Mouse (Mus musculus): ENCODE results near the gene Sf3b2. TPM values are rescaled to one million over a fixed set of nuclear protein-coding genes. Genes with fewer than 3 reads are reported as not detected.

Sf3b2 gene
- total and polyA plus RNA-seq, 3 experiments: 83.1 to 121 (median 103) TPM

DNA sequence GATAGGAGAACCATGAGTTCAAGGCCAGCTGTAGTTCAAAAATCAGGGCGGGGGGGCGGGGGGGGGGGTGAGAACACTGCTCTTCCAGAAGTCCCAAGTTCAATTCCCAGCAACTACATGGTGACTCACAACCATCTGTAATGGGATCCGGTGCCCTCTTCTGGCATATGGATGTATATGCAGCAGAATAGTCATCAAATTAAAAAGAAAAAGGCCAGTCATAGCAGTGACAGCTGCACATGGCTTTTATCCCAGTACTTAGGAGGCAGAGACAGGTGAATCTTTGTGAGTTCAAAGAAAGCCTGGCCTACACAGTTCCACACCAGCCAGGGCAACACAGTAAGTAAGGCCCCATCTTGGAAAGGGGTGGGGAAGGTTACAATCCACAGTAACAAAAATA, 18.1 kb downstream of the Sf3b2 start:
- 100% methylated on average over 3 of the region's 3 CpGs for WGBS
- intact Hi-C loops (cut with DNase I): loop anchor here (5.0 kb wide), 1 partner anchor 110 kb away; no protein-coding TSS in a partner anchor
- peaks cover 10% of the 10 kb centered on the region for H3K4me1 ChIP-seq (ENCODE audit: control insufficient read depth, insufficient read depth, low read length)
- no peak overlapping the region for H3K9ac ChIP-seq (ENCODE audit: low read depth, low read length)
- H3K4me3 ChIP-seq: no peak overlapping the region
- no peak overlapping the region for H3K27ac ChIP-seq
- no peak for TF ChIP-seq POLR2A (IDR thresholded peaks at IDR 0.05; ENCODE audit: insufficient read depth, low read depth, low read length)
- peak; percentile 45 for TF ChIP-seq CTCF (IDR thresholded peaks at IDR 0.05)
- peaks cover 17% of the 10 kb centered on the region for H3K36me3 ChIP-seq (ENCODE audit: control insufficient read depth, insufficient read depth, low read length)
- no peaks in the 10 kb centered on the region for H3K27me3 ChIP-seq (ENCODE audit: control insufficient read depth, insufficient read depth, low read length)
- no peak for DNase-seq
- peaks cover 2% of the 10 kb centered on the region; the same call in 1 of the 2 replicates for H3K79me2 ChIP-seq (replicated peaks; ENCODE audit: control insufficient read depth, insufficient read depth, low read length)

DNA sequence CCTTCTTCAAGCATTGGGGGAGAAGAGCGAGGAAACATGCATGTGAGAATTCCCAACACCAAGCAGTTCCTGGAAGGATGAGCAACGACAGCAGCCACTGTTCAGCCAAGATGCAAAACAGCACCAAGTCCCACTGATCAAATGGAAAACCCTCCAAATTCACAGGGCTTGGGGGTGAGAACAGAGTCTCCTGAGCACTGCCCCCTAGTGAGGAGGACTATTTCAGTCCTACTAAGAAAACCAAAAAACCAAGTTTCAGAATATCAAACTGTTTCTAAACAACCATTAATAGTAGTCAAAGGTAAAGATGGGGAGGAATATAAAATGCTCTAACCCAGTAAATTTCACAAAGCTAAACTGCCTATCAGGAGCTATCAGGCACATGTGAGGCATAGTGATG, 18.7 kb downstream of the Sf3b2 start:
- H3K4me3 ChIP-seq: no peak overlapping the region
- peaks cover 12% of the 10 kb centered on the region for H3K4me1 ChIP-seq (ENCODE audit: control insufficient read depth, insufficient read depth, low read length)
- peaks cover 2% of the 10 kb centered on the region; the same call in 1 of the 2 replicates for H3K79me2 ChIP-seq (replicated peaks; ENCODE audit: control insufficient read depth, insufficient read depth, low read length)
- H3K9ac ChIP-seq (ENCODE audit: low read depth, low read length): no peak overlapping the region
- H3K27ac ChIP-seq: no peak overlapping the region
- DNase-seq: peak in 1 of 2 experiments; percentile 5
- no peak for TF ChIP-seq EP300 (IDR thresholded peaks at IDR 0.05; ENCODE audit: insufficient read depth, low read depth, low read length)
- TF ChIP-seq POLR2A (IDR thresholded peaks at IDR 0.05; ENCODE audit: insufficient read depth, low read depth, low read length): no peak
- TF ChIP-seq CTCF (IDR thresholded peaks at IDR 0.05): peak; percentile 26
- H3K36me3 ChIP-seq (ENCODE audit: control insufficient read depth, insufficient read depth, low read length): peaks cover 17% of the 10 kb centered on the region
- 89% methylated on average over 2 of the region's 2 CpGs for WGBS
- no peaks in the 10 kb centered on the region for H3K27me3 ChIP-seq (ENCODE audit: control insufficient read depth, insufficient read depth, low read length)
- intact Hi-C loops (cut with DNase I): loop anchor here (5.0 kb wide), 1 partner anchor 109 kb away; no protein-coding TSS in a partner anchor

DNA sequence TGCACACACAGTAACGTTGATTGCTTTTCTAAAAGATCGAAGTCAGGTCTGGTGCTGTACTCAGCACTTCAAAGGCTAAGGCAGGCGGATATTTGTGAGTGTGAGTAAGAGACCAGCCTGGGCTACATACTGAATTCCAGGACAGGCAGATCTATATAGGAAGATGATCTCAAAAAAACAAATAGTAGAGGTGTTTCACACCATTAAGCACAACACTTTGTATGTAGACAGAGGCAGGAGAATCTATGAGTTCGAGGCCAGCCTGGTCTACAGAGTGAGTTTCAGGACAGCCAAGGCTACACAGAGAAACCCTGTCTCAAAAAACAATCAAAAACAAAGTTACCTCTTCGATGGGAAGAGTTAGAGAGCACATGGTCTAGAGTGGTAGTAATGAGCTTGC, 19.5 kb downstream of the Sf3b2 start:
- TF ChIP-seq EP300 (IDR thresholded peaks at IDR 0.05; ENCODE audit: insufficient read depth, low read depth, low read length) (no peak), POLR2A (IDR thresholded peaks at IDR 0.05; ENCODE audit: insufficient read depth, low read depth, low read length) (no peak), CTCF (IDR thresholded peaks at IDR 0.05) (no peak)
- peaks cover 17% of the 10 kb centered on the region for H3K36me3 ChIP-seq (ENCODE audit: control insufficient read depth, insufficient read depth, low read length)

DNA sequence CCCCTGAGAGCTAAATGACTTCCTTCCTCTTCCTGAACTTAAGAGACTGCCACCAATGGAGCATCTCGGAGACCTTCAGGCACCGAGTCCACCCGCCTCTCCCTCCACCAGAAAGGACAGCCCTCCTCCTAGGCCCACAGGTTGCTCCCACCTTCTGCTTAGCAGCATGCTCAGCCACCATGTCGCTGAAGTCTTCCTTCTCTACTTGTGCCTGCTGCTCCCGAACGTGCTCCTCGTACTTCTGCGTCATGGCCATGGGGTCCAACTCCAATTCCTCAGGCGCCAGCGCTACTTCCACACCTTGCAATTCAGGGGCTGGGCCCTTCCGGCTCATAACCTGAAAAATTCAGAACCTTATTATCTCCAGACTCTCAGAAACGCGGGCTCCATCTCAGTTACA, 20.6 kb downstream of the Sf3b2 start:
- intact Hi-C loops (cut with DNase I): loop anchor here (2.0 to 5.0 kb wide), 3 partner anchors 20 to 877 kb away; partner anchors contain the start of genes Kdm2a and Sf3b2
- DNase-seq: peak in 1 of 2 experiments; percentile 24
- no peak overlapping the region for H3K4me3 ChIP-seq
- TF ChIP-seq CTCF (IDR thresholded peaks at IDR 0.05) (no peak), EP300 (IDR thresholded peaks at IDR 0.05; ENCODE audit: insufficient read depth, low read depth, low read length) (no peak)
- peaks cover 18% of the 10 kb centered on the region for H3K36me3 ChIP-seq (ENCODE audit: control insufficient read depth, insufficient read depth, low read length)
- H3K79me2 ChIP-seq (replicated peaks; ENCODE audit: control insufficient read depth, insufficient read depth, low read length): peaks cover 2% of the 10 kb centered on the region; the same call in 1 of the 2 replicates
- no peaks in the 10 kb centered on the region for H3K27me3 ChIP-seq (ENCODE audit: control insufficient read depth, insufficient read depth, low read length)
- 74% methylated on average over 13 of the region's 13 CpGs for WGBS
- peak overlapping the region; percentile 98 for H3K27ac ChIP-seq
- peaks cover 12% of the 10 kb centered on the region for H3K4me1 ChIP-seq (ENCODE audit: control insufficient read depth, insufficient read depth, low read length)
- peak overlapping the region; percentile 35 for H3K9ac ChIP-seq (ENCODE audit: low read depth, low read length)

More for the DNA sequence above, 19.5 kb downstream of the Sf3b2 start:
- no peak overlapping the region for H3K4me3 ChIP-seq
- H3K79me2 ChIP-seq (replicated peaks; ENCODE audit: control insufficient read depth, insufficient read depth, low read length): peaks cover 2% of the 10 kb centered on the region; the same call in 1 of the 2 replicates
- H3K27ac ChIP-seq: no peak overlapping the region
- H3K9ac ChIP-seq (ENCODE audit: low read depth, low read length): no peak overlapping the region
- intact Hi-C loops (cut with DNase I): loop anchor here (2.0 to 5.0 kb wide), 2 partner anchors 19 to 108 kb away; partner anchors contain the start of gene Sf3b2
- peaks cover 12% of the 10 kb centered on the region for H3K4me1 ChIP-seq (ENCODE audit: control insufficient read depth, insufficient read depth, low read length)
- H3K27me3 ChIP-seq (ENCODE audit: control insufficient read depth, insufficient read depth, low read length): no peaks in the 10 kb centered on the region
- DNase-seq: no peak
- 87% methylated on average over 5 of the region's 5 CpGs for WGBS

DNA sequence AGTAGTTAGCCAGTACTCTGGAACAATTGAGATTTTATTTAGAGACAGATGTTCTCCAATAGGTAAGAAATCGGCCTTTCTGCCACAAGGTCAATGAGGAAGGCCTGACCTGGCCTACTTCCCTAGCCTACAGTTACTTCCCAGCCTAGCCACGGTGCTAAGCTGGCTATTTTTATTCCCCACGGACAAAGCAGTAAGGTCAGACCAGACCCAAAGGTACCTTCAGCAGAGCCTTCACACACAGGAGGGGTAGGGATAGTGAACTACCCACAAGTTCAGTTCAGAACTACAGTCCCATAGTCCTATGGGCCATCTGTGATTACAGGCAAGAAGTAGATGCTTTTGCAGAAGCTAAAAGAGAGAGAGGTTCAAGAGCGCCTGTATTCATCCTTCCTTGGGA, 21.3 kb downstream of the Sf3b2 start:
- Histone ChIP-seq H3K4me3 (no peak overlapping the region; the same call in 1 of the 2 replicates), H3K9ac (ENCODE audit: low read depth, low read length) (no peak overlapping the region), H3K36me3 (ENCODE audit: control insufficient read depth, insufficient read depth, low read length) (peaks cover 18% of the 10 kb centered on the region), H3K4me1 (ENCODE audit: control insufficient read depth, insufficient read depth, low read length) (peaks cover 13% of the 10 kb centered on the region), H3K27ac (peak overlapping the region; percentile 98), H3K79me2 (replicated peaks; ENCODE audit: control insufficient read depth, insufficient read depth, low read length) (peaks cover 4% of the 10 kb centered on the region; the same call in 1 of the 2 replicates), H3K27me3 (ENCODE audit: control insufficient read depth, insufficient read depth, low read length) (no peaks in the 10 kb centered on the region)
- TF ChIP-seq CTCF (IDR thresholded peaks at IDR 0.05) (no peak), EP300 (IDR thresholded peaks at IDR 0.05; ENCODE audit: insufficient read depth, low read depth, low read length) (no peak), POLR2A (IDR thresholded peaks at IDR 0.05; ENCODE audit: insufficient read depth, low read depth, low read length) (no peak)
- 20% methylated on average over 4 of the region's 4 CpGs for WGBS
- intact Hi-C loops (cut with DNase I): loop anchor here (2.0 to 5.0 kb wide), 3 partner anchors 21 to 877 kb away; partner anchors contain the start of genes Kdm2a and Sf3b2
- DNase-seq: peak; percentile 38 to 57

All from heart, adult 2 months (tissue).